Mouse (Mus musculus) hindbrain, embryonic 13.5 days (tissue): ENCODE measurements around the gene Wwc2. TPM values are rescaled to one million over a fixed set of nuclear protein-coding genes. Genes with fewer than 3 reads are reported as not detected.

Experiments
- ATAC-seq: fragments of 200-750 bp; cut with Nextera tagmentation; 2 replicates; pipeline ENCODE4 v1.8.0; 2017; ENCODE audit warnings: moderate TSS enrichment; ENCODE audit not compliant: low FRiP score
- H3K27ac ChIP-seq: fragments of 300-500 bp; sonication (generic); 2 replicates; pipeline ENCODE4 v1.5.1; 2015; ENCODE audit warnings: inconsistent platforms, mild to moderate bottlenecking, moderate library complexity
- H3K27me3 ChIP-seq: fragments of 300-500 bp; sonication (generic); 2 replicates; pipeline ENCODE4 v1.6.1; 2015; ENCODE audit warnings: mild to moderate bottlenecking, inconsistent platforms
- H3K36me3 ChIP-seq: fragments of 300-500 bp; sonication (generic); 2 replicates; pipeline ENCODE4 v1.6.1; 2015; ENCODE audit warnings: mild to moderate bottlenecking, inconsistent platforms
- H3K4me1 ChIP-seq: fragments of 300-500 bp; sonication (generic); replicated peaks from 2 replicates; pipeline ENCODE4 v1.6.1; 2015; ENCODE audit warnings: inconsistent platforms
- H3K4me2 ChIP-seq: fragments of 300-500 bp; sonication (generic); 2 replicates; pipeline ENCODE4 v1.6.1; 2015; ENCODE audit warnings: inconsistent platforms, mild to moderate bottlenecking, moderate library complexity
- H3K4me3 ChIP-seq: fragments of 300-500 bp; sonication (generic); 2 replicates; pipeline ENCODE4 v1.5.1; 2015; ENCODE audit warnings: mild to moderate bottlenecking, inconsistent platforms
- H3K9ac ChIP-seq: fragments of 300-500 bp; sonication (generic); 2 replicates; pipeline ENCODE4 v1.6.1; 2015; ENCODE audit warnings: mild to moderate bottlenecking, inconsistent platforms
- H3K9me3 ChIP-seq: fragments of 300-500 bp; sonication (generic); 2 replicates; pipeline ENCODE4 v1.6.1; 2016; ENCODE audit warnings: inconsistent platforms
- WGBS: fragments of 180-500 bp; shearing (Covaris S2); methylation state at CpG from one replicate; pipeline ENCODE4 v1.1.7; 2015; 5-methylcytosine and 5-hydroxymethylcytosine counted together
- polyA plus RNA-seq: library from polyadenylated mRNA; unstranded; fragments of >200 nt; fragmentation: Nextera tagmentation; extraction: Ambion mirVana; gene quantifications from 2 replicates; pipeline ENCODE4 v1.2.1, GENCODE M21; 2015

Gene Wwc2
- polyA plus RNA-seq, 1 experiment from 2014 or later = 6.0 TPM

- Histone ChIP-seq H3K4me1 (no peaks in the 10 kb centered on the region; the same call in 1 of the 2 replicates), H3K4me3 (no peak overlapping the region), H3K9ac (no peak overlapping the region), H3K36me3 (no peaks in the 10 kb centered on the region), H3K4me2 (no peak overlapping the region), H3K9me3 (peaks cover 7% of the 10 kb centered on the region; the same call in 1 of the 2 replicates), H3K27me3 (no peaks in the 10 kb centered on the region), H3K27ac (no peak overlapping the region)
- no peak for ATAC-seq
- WGBS = 91% methylated on average over 8 of the region's 8 CpGs
Measured at GRCm38 (mm10) chr8:47914161-47914560, 76.6 kb downstream of the Wwc2 start.

GRCm38 (mm10) chr8:47913621-47914020 lies 77.1 kb downstream of the Wwc2 start:
- Histone ChIP-seq H3K36me3 (no peaks in the 10 kb centered on the region), H3K4me3 (no peak overlapping the region), H3K9ac (no peak overlapping the region), H3K27ac (no peak overlapping the region), H3K4me2 (no peak overlapping the region), H3K4me1 (no peaks in the 10 kb centered on the region; the same call in 1 of the 2 replicates), H3K9me3 (peaks cover 7% of the 10 kb centered on the region; the same call in 1 of the 2 replicates), H3K27me3 (no peaks in the 10 kb centered on the region)
- no peak for ATAC-seq
- 79% methylated on average over 9 of the region's 9 CpGs for WGBS

GRCm38 (mm10) chr8:47909681-47910080 lies 81.0 kb downstream of the Wwc2 start:
- no peak for ATAC-seq
- WGBS = 97% methylated on average over 11 of the region's 11 CpGs

GRCm38 (mm10) chr8:47907056-47907455 lies 83.7 kb downstream of the Wwc2 start:
- WGBS = 83% methylated on average over 9 of the region's 9 CpGs
- H3K4me3 ChIP-seq = no peak overlapping the region
- ATAC-seq = no peak
- no peak overlapping the region for H3K4me2 ChIP-seq
- H3K9me3 ChIP-seq = peaks cover 7% of the 10 kb centered on the region; the same call in 1 of the 2 replicates
- no peak overlapping the region for H3K9ac ChIP-seq
- no peaks in the 10 kb centered on the region for H3K4me1 ChIP-seq
- H3K27ac ChIP-seq = no peak overlapping the region
- H3K36me3 ChIP-seq = no peaks in the 10 kb centered on the region
- no peaks in the 10 kb centered on the region for H3K27me3 ChIP-seq

More at GRCm38 (mm10) chr8:47909681-47910080, 81.0 kb downstream of the Wwc2 start:
- H3K4me2 ChIP-seq = no peak overlapping the region
- H3K9me3 ChIP-seq = peaks cover 7% of the 10 kb centered on the region; the same call in 1 of the 2 replicates
- H3K27me3 ChIP-seq = no peaks in the 10 kb centered on the region
- H3K36me3 ChIP-seq = no peaks in the 10 kb centered on the region
- no peak overlapping the region for H3K4me3 ChIP-seq
- no peak overlapping the region for H3K9ac ChIP-seq
- no peaks in the 10 kb centered on the region for H3K4me1 ChIP-seq
- no peak overlapping the region for H3K27ac ChIP-seq

GRCm38 (mm10) chr8:47906142-47906541 lies 84.6 kb downstream of the Wwc2 start:
- Histone ChIP-seq H3K27ac (no peak overlapping the region), H3K4me1 (no peaks in the 10 kb centered on the region), H3K4me2 (no peak overlapping the region), H3K36me3 (no peaks in the 10 kb centered on the region), H3K4me3 (no peak overlapping the region), H3K9ac (no peak overlapping the region), H3K27me3 (no peaks in the 10 kb centered on the region), H3K9me3 (peaks cover 7% of the 10 kb centered on the region; the same call in 1 of the 2 replicates)
- no peak for ATAC-seq
- WGBS = 96% methylated on average over 9 of the region's 9 CpGs

GRCm38 (mm10) chr8:47905256-47905655 lies 85.5 kb downstream of the Wwc2 start:
- Histone ChIP-seq H3K27me3 (no peaks in the 10 kb centered on the region), H3K36me3 (0 out of 2 replicates have a peak, but pooled peaks cover 3% of the 10 kb centered on the region), H3K4me2 (no peak overlapping the region), H3K4me3 (no peak overlapping the region), H3K4me1 (no peaks in the 10 kb centered on the region), H3K9ac (no peak overlapping the region), H3K27ac (no peak overlapping the region), H3K9me3 (peaks cover 7% of the 10 kb centered on the region; the same call in 1 of the 2 replicates)
- WGBS = 95% methylated on average over 7 of the region's 7 CpGs
- ATAC-seq = no peak

- Histone ChIP-seq H3K9me3 (no peaks in the 10 kb centered on the region), H3K36me3 (0 out of 2 replicates have a peak, but pooled peaks cover 3% of the 10 kb centered on the region), H3K27ac (no peak overlapping the region), H3K4me2 (no peak overlapping the region), H3K4me3 (no peak overlapping the region), H3K4me1 (no peaks in the 10 kb centered on the region), H3K27me3 (no peaks in the 10 kb centered on the region), H3K9ac (no peak overlapping the region)
- WGBS = 86% methylated on average over 7 of the region's 7 CpGs
- no peak for ATAC-seq
Measured at GRCm38 (mm10) chr8:47904004-47904403, 86.7 kb downstream of the Wwc2 start.

- 92% methylated on average over 3 of the region's 3 CpGs for WGBS
- ATAC-seq = no peak
- H3K9me3 ChIP-seq = no peaks in the 10 kb centered on the region
Measured at GRCm38 (mm10) chr8:47902704-47903103, 88.0 kb downstream of the Wwc2 start.

GRCm38 (mm10) chr8:47900361-47900760 lies 90.4 kb downstream of the Wwc2 start:
- no peaks in the 10 kb centered on the region for H3K27me3 ChIP-seq
- no peak overlapping the region for H3K9ac ChIP-seq
- no peak overlapping the region for H3K4me3 ChIP-seq
- H3K27ac ChIP-seq = no peak overlapping the region
- 97% methylated on average over 9 of the region's 9 CpGs for WGBS
- H3K36me3 ChIP-seq = peaks cover 6% of the 10 kb centered on the region; the same call in 1 of the 2 replicates
- no peak overlapping the region for H3K4me2 ChIP-seq
- no peaks in the 10 kb centered on the region for H3K4me1 ChIP-seq
- no peak for ATAC-seq
- no peaks in the 10 kb centered on the region for H3K9me3 ChIP-seq

More at GRCm38 (mm10) chr8:47902704-47903103, 88.0 kb downstream of the Wwc2 start:
- Histone ChIP-seq H3K27me3 (no peaks in the 10 kb centered on the region), H3K9ac (no peak overlapping the region), H3K4me1 (no peaks in the 10 kb centered on the region), H3K27ac (no peak overlapping the region), H3K36me3 (0 out of 2 replicates have a peak, but pooled peaks cover 3% of the 10 kb centered on the region), H3K4me3 (no peak overlapping the region), H3K4me2 (no peak overlapping the region)

GRCm38 (mm10) chr8:47899891-47900290 lies 90.8 kb downstream of the Wwc2 start:
- Histone ChIP-seq H3K27me3 (no peaks in the 10 kb centered on the region), H3K9me3 (no peaks in the 10 kb centered on the region), H3K4me2 (no peak overlapping the region), H3K27ac (no peak overlapping the region), H3K4me1 (no peaks in the 10 kb centered on the region), H3K9ac (no peak overlapping the region), H3K4me3 (no peak overlapping the region), H3K36me3 (peaks cover 6% of the 10 kb centered on the region; the same call in 1 of the 2 replicates)
- WGBS = 97% methylated on average over 3 of the region's 3 CpGs
- ATAC-seq = no peak

- H3K27ac ChIP-seq = no peak overlapping the region
- no peaks in the 10 kb centered on the region for H3K27me3 ChIP-seq
- H3K4me3 ChIP-seq = no peak overlapping the region
- WGBS = 94% methylated on average over 3 of the region's 3 CpGs
- peaks cover 3% of the 10 kb centered on the region; the same call in 1 of the 2 replicates for H3K36me3 ChIP-seq
- no peak for ATAC-seq
- peaks cover 21% of the 10 kb centered on the region for H3K4me1 ChIP-seq
- no peaks in the 10 kb centered on the region for H3K9me3 ChIP-seq
- H3K4me2 ChIP-seq = no peak overlapping the region
- H3K9ac ChIP-seq = no peak overlapping the region
Measured at GRCm38 (mm10) chr8:47892419-47892818, 98.3 kb downstream of the Wwc2 start.

GRCm38 (mm10) chr8:47891641-47892040 lies 99.1 kb downstream of the Wwc2 start:
- H3K4me3 ChIP-seq = no peak overlapping the region
- no peaks in the 10 kb centered on the region for H3K27me3 ChIP-seq
- no peak overlapping the region for H3K4me2 ChIP-seq
- 75% methylated on average over 13 of the region's 13 CpGs for WGBS
- H3K36me3 ChIP-seq = peaks cover 3% of the 10 kb centered on the region; the same call in 1 of the 2 replicates
- no peak overlapping the region for H3K9ac ChIP-seq
- H3K4me1 ChIP-seq = peaks cover 21% of the 10 kb centered on the region
- no peaks in the 10 kb centered on the region for H3K9me3 ChIP-seq
- H3K27ac ChIP-seq = no peak overlapping the region
- ATAC-seq = no peak

GRCm38 (mm10) chr8:47890814-47891210 lies 99.9 kb downstream of the Wwc2 start:
- H3K36me3 ChIP-seq = no peaks in the 10 kb centered on the region
- WGBS = 83% methylated on average over 13 of the region's 13 CpGs
- H3K27me3 ChIP-seq = no peaks in the 10 kb centered on the region
- H3K27ac ChIP-seq = no peak overlapping the region
- peaks cover 21% of the 10 kb centered on the region for H3K4me1 ChIP-seq
- 0 out of 2 replicates have a peak, but pooled peaks have one; percentile 38 for ATAC-seq
- H3K4me2 ChIP-seq = no peak overlapping the region
- no peak overlapping the region for H3K4me3 ChIP-seq
- no peaks in the 10 kb centered on the region for H3K9me3 ChIP-seq
- no peak overlapping the region for H3K9ac ChIP-seq
